In genomic region chr6:73981742-73982141, GRCm38 (mm10) we compare ENCODE assay signal across 14 mouse cellular contexts.
"Had no signal": no experiment of that assay in that cellular context is flagged by ENCODE, and none has a peak within 500 bp of the region (broad histone marks: within the 10 kb centered on the region; RNA-seq: fewer than 3 reads in every experiment).

No protein-coding gene starts in this region.

- H3K9ac ChIP-seq: kidney, embryonic 15.5 days; liver, embryonic 13.5 days had no signal

- H3K27me3 ChIP-seq: kidney, embryonic 15.5 days; liver, embryonic 13.5 days had no signal

- H3K9me3 ChIP-seq: kidney, embryonic 15.5 days; liver, embryonic 13.5 days had no signal

- H3K4me2 ChIP-seq: kidney, embryonic 15.5 days; liver, embryonic 13.5 days; midbrain, embryonic 11.5 days had no signal

- H3K4me3 ChIP-seq: kidney, embryonic 15.5 days; left cerebral cortex, adult 2 months; liver, embryonic 13.5 days had no signal

- DNase-seq: kidney, adult 11 months; kidney, adult 8-10 months; kidney, postnatal 10 days; kidney, postnatal 36 days; liver, embryonic 13.5 days; lung, adult 2 months; lung, postnatal 14 days; lung, postnatal 4 days; midbrain, embryonic 14.5 days; thymus, adult 2 months; thymus, postnatal 14 days had no signal

- H3K36me3 ChIP-seq: kidney, embryonic 15.5 days; liver, embryonic 13.5 days had no signal

- H3K4me1 ChIP-seq: kidney, embryonic 15.5 days; liver, embryonic 13.5 days had no signal

- H3K27ac ChIP-seq: kidney, embryonic 15.5 days; left cerebral cortex, adult 2 months; liver, embryonic 13.5 days had no signal
